Comparison of ENCODE assay signal across 28 mouse cellular contexts in genomic region chr9:9177745-9178144, GRCm38 (mm10).
"Had no signal": no experiment of that assay in that cellular context is flagged by ENCODE, and none has a peak within 500 bp of the region (broad histone marks: within the 10 kb centered on the region; RNA-seq: fewer than 3 reads in every experiment).

No protein-coding gene starts in this region.

- H3K9me3 ChIP-seq: embryonic facial prominence, embryonic 10.5 days; embryonic facial prominence, embryonic 12.5 days; embryonic facial prominence, embryonic 13.5 days; embryonic facial prominence, embryonic 15.5 days; forebrain, embryonic 10.5 days; forebrain, embryonic 12.5 days; forebrain, embryonic 13.5 days; forebrain, embryonic 15.5 days had no signal

- H3K27me3 ChIP-seq: embryonic facial prominence, embryonic 12.5 days; embryonic facial prominence, embryonic 13.5 days; embryonic facial prominence, embryonic 15.5 days; forebrain, embryonic 12.5 days; forebrain, embryonic 13.5 days; forebrain, embryonic 15.5 days had no signal

- DNase-seq: cerebellum, adult 18-20 months; cerebellum, adult 2 months; cerebellum, adult 8-10 months; cerebellum, adult 9-10 months; cerebellum, adult 9-11 months; cerebellum, postnatal 10 days; cerebellum, postnatal 14 days; cerebellum, postnatal 25 days; cerebellum, postnatal 36 days; embryo, embryonic 11 days; forebrain, postnatal 0 days; gastrocnemius, adult 2 months; gastrocnemius, postnatal 10 days; gastrocnemius, postnatal 14 days; gastrocnemius, postnatal 25 days; gastrocnemius, postnatal 36 days; heart, adult 18-20 months had no signal

- ATAC-seq: forebrain, embryonic 13.5 days; forebrain, embryonic 14.5 days; forebrain, embryonic 15.5 days; forebrain, embryonic 16.5 days; forebrain, postnatal 0 days had no signal

- H3K4me1 ChIP-seq: embryonic facial prominence, embryonic 12.5 days; forebrain, embryonic 10.5 days; forebrain, embryonic 12.5 days; forebrain, embryonic 13.5 days; forebrain, embryonic 15.5 days had no signal

- H3K27ac ChIP-seq: embryonic facial prominence, embryonic 10.5 days; embryonic facial prominence, embryonic 12.5 days; embryonic facial prominence, embryonic 13.5 days; embryonic facial prominence, embryonic 15.5 days; forebrain, embryonic 10.5 days; forebrain, embryonic 12.5 days; forebrain, embryonic 13.5 days; forebrain, embryonic 15.5 days; gastrocnemius, adult 2 months had no signal

- H3K4me3 ChIP-seq: embryonic facial prominence, embryonic 10.5 days; embryonic facial prominence, embryonic 12.5 days; embryonic facial prominence, embryonic 13.5 days; embryonic facial prominence, embryonic 15.5 days; erythroblast, embryonic 14.5 days; forebrain, embryonic 10.5 days; forebrain, embryonic 12.5 days; forebrain, embryonic 13.5 days; forebrain, embryonic 15.5 days; gastrocnemius, adult 2 months had no signal

- H3K36me3 ChIP-seq: embryonic facial prominence, embryonic 12.5 days; embryonic facial prominence, embryonic 15.5 days; forebrain, embryonic 10.5 days; forebrain, embryonic 12.5 days; forebrain, embryonic 15.5 days had no signal

- H3K9ac ChIP-seq: embryonic facial prominence, embryonic 12.5 days; embryonic facial prominence, embryonic 13.5 days; embryonic facial prominence, embryonic 15.5 days; forebrain, embryonic 12.5 days; forebrain, embryonic 13.5 days; forebrain, embryonic 15.5 days; forebrain, postnatal 0 days had no signal

- H3K4me2 ChIP-seq: embryonic facial prominence, embryonic 12.5 days; embryonic facial prominence, embryonic 13.5 days; embryonic facial prominence, embryonic 15.5 days; forebrain, embryonic 12.5 days; forebrain, embryonic 13.5 days; forebrain, embryonic 15.5 days had no signal
